Mouse (Mus musculus) ZHBTc4 (cell line): ENCODE data around the gene Sgsm2.

Experiments used
- DNase-seq: peaks from one replicate; pipeline ENCODE4 v3.0.0-alpha.2; 2011; ENCODE audit warnings: low read depth, low spot score

Sgsm2 gene

DNA sequence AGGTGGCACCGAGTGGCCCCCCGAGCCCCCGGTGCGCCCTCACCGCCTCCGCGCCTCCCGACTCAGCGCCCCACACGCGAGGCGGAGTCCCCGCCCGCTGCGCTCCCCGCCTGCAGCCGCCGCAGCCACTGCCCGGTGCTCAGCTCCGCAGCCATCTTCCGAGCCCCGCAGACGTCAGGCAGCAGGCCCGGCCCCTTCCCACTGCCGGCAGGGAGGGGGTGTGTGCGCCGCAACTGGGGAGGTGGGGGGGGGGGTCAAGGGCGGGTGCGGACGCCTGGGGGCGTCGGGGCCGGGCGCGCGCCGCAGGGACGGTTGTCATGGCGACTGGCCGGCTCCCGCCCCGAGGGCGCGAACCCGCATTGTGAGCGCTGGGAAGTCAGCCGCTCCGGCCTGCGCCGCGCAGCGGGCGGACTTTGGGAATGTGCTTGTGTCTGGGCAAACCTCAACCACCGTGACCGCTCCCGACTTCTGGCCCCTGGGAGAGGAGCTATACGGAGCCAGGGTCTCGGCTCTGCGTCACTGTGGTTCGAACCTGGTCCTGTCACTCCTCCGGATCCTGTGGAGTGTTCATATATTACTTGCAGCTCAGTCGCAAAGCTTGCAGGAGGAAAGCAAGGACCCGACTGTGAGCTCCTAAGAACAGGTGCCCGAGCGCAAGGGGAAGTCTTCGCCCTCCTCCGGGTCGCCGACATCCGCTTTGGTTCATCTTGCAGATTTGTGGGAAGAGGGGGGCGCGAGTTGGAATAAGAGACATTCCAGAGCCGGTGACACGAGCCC, at the start of gene Sgsm2:
TSS of gene Sgsm2 (minus strand) at position 160 of the 777 bp plus-strand sequence.
- peak; percentile 92 for DNase-seq

- DNase-seq: peak; percentile 55
Measured at GRCm38 (mm10) chr11:74946348-74946747, 49.5 kb upstream of the Sgsm2 start.

- DNase-seq: peak; percentile 41
Measured at GRCm38 (mm10) chr11:74930391-74930790, 33.5 kb upstream of the Sgsm2 start.

- no peak for DNase-seq
Measured at GRCm38 (mm10) chr11:74929111-74929510, 32.3 kb upstream of the Sgsm2 start.

- DNase-seq: no peak
Measured at GRCm38 (mm10) chr11:74927236-74927725, 30.4 kb upstream of the Sgsm2 start.

DNA sequence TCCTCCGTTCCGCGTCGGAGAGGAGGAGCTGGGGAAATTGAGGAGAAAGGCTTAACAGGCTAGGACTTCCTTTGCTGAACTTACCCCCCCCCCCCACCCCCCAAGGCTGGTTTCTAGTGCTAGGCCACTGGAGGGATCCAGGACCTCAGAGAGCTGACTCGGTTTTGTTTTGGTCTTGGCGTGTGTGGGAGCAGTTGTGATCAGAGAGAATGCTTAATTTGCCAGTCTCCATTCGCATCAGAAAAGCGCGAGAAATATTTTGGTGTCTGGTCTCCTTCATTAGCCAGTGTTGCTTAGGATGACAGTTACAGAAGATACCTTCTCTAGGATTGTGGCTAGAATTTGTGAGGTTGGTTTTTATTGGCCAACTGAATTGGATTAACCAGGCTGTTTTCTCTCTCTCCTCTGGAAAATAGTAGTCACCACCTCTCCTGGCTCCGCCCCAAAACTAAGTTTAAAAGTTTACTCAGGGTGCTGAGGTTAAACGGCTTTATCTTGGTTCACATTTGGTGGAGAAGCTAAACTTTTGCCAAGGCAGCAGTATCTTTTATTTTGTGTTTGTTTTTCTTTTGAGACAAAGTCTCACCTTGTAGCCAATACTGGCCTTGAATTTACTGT, 29.6 kb upstream of the Sgsm2 start:
- DNase-seq: no peak

DNA sequence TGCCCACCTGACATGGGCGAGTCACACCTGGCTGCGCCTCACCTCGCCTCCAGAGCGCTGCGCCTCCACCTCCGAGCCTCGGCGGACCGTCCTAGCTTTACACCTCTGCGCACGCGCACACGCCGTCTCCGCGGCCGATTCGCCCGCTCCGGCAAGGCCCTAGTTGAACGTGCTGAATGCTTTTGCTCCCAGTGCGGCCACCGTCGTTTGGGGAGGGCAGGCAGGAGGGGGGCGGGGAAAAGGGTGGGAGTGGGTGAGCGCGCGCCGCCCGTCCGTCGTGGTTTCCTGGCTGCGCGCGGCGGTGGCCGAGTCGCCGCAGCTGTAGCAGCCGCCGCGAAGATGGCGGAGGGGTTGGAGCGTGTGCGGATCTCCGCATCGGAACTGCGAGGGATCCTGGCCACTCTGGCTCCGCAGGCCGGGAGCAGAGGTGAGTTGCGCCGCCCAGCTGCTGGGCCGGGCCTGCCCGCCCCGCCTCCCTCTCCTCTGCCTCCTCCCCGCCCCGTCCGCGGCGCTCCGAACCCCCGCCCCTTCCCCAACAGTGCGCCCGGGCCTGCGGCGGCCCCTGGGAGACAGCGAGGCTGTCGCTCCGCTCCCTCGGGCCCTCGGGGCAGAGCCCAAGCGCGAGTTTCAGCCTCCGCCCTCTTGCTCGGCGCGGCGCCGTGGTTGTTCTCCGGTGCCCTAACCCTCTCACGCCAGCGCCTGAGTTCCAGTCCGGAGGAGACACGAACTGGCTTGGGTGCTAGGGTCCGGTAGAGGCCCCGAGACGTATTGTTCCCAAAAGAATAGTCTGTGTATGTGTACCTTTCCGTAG, 28.9 kb upstream of the Sgsm2 start, which contains the start of the genes Smg6 and Srr:
TSS of gene Smg6 (plus strand) at position 247 of the 811 bp plus-strand sequence.
TSS of gene Srr (minus strand) at position 372 of the 811 bp plus-strand sequence.
- peak; percentile 99 for DNase-seq

- peak; percentile 74 for DNase-seq
Measured at GRCm38 (mm10) chr11:74924149-74924548, 27.3 kb upstream of the Sgsm2 start.

- DNase-seq: peak; percentile 37
Measured at GRCm38 (mm10) chr11:74919249-74919648, 22.4 kb upstream of the Sgsm2 start.

GRCm38 (mm10) chr11:74912492-74912891, 15.6 kb upstream of the Sgsm2 start:
- DNase-seq: no peak

- no peak for DNase-seq
Measured at GRCm38 (mm10) chr11:74909978-74910377, 13.1 kb upstream of the Sgsm2 start.

DNA sequence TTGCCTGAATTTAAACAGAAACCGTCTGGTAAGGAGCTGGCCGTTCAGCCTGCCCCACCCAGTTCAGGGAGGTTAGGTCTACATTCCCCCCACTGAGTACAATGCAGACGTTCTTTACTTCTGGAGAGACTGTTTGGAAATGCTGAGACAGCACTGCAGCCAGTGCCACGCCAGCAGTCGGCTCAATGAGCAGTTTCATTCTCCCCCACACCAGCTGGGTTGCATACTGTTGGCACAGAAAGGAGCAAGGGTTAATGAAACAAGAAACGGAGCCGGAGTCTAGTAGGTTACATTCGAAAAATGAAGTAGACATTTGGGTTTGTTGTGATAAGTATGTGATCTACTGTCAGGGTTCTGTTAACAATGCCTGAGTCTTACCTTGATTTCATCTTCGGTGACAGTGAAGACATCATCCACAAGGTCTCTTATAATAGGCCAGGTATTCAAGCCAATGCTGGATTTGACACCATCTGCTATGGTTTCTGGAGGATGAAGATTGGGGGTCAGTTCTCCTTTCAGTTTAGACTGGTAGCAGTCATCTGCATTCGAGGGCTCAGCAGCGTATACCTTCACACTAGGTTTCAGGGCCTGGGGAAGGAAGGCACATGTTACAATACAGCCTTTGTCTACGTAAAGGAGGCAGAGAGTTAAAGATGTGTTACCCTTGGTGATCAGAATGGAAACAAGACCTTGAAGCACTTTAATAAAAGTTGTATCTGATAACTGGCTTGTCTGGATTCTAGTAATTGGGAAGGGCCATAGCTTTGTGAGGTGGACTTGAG, 11.9 kb upstream of the Sgsm2 start:
- peak; percentile 32 for DNase-seq

- DNase-seq: no peak
Measured at GRCm38 (mm10) chr11:74907850-74908249, 11.0 kb upstream of the Sgsm2 start.

DNA sequence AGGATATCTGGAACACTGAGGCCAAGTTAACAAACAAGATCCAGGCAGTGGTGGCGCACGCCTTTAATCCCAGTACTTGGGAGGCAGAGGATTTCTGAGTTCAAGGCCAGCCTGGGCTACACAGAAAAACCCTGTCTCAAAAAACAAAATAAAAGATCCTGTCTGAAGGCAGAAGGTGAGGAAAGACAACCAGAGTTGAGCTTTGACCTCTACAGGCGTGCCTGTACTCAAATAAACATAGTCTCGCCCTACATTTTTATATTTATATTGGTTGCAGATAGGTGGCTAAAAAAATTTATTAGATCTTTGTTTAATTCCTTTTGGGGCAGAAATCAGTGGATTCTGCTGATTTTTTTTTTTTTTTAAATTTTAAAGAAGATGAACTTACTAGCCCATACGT, 5.6 kb upstream of the Sgsm2 start:
- no peak for DNase-seq

DNA sequence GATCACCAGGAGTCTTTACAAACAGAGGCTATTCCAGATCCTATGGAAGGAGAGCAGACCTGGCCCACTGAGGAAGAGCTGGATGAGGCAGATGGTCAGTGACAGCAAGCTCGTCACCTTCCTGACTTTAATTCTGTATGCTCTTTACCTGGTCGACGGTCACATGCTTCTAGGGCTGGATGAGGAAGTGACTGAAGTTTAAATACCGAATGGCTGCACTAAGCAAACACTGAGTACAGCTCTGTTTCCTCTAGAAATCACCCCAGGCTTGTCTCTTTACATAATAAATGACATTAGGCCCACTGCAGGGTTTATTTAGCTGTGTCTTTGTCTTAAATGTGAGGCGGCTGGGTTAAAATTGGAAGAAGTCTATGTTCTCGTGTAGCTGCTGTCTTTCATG, 4.7 kb upstream of the Sgsm2 start:
- DNase-seq: no peak

GRCm38 (mm10) chr11:74898517-74898827, 1.6 kb upstream of the Sgsm2 start:
- no peak for DNase-seq

- peak; percentile 97 for DNase-seq
Measured at GRCm38 (mm10) chr11:74897678-74898516, 1.0 kb upstream of the Sgsm2 start, which contains the start of gene Tsr1. Gene Tsr1 (plus strand): TSS chr11:74898071.

DNA sequence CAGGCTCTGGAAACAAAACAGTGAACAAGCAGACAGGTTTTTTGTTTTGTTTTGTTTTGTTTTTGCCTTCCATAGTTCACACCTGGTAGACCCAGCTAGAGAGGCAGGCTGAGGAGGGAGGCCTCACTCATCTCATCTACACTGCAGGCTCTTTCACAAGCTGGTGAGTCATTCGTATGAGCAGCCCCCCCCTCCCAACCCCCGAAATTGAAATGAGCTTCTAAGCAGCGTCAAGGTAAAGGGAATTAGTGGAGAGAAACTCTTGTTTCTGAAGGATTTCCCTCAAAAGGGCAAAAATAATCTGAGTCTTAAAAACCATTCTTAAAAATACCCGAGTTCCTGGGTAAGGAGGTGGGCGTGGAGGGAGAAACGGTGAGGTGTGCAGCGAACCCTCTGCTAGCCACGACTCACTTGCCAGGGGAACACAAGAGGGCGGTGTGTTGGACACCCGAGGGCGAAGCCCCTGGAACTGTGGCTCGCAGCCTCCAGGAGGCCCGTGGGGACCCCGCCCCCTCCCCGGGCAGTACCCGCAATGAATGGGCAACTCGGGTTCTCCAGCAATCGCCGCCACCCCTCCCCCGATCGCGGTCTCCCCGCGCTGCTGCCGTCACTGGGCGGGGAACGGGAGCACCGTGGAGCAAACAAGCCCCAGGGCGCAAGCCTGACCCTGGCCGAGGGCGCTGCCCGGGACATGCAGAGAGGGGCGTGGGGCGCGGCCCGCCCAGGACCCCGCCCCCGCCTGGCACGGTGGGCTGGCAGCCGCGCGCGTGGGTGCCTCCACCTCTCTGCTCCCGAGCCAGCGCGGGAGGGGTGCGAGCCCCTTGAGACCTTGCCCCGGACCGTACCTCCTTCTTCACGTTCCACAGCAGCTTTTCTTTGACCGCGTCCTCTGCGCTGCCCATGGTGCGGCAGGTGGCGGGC, 620 bp downstream of the Sgsm2 start:
- DNase-seq: peak; percentile 74

DNA sequence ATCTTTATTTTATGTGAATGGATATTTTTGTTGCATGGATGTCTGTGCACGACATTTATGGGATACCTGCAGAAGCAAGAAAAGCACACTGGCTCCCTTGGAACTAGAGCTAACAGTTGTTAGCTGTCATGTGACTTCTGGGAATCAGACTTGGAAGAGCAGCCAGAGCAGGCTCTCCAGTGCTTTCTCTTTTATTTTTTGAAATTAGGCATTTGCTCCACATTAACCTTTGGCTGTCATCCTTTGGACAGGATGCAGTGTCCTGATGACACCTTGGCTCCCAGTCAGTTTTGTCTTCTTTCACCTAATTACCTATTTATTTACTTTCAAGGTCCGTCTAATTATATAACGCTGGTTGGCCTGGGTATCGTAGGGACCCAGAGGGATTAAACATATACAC, 2.2 kb downstream of the Sgsm2 start:
- no peak for DNase-seq
